Mouse (Mus musculus): ENCODE results near the gene Herc3. TPM values are rescaled to one million over a fixed set of nuclear protein-coding genes. Genes with fewer than 3 reads are reported as not detected.

Gene Herc3
- polyA plus RNA-seq, 1 experiment from 2014 or later: 13.8 TPM

GRCm38 (mm10) chr6:58834470-58834869, 3.2 kb downstream of the Herc3 start:
- Histone ChIP-seq H3K4me1 (ENCODE audit: control insufficient read depth, insufficient read depth, low read length) (no peaks in the 10 kb centered on the region), H3K9me3 (ENCODE audit: control insufficient read depth, low read length) (no peaks in the 10 kb centered on the region), H3K9ac (ENCODE audit: low read depth, low read length) (no peak overlapping the region), H3K4me3 (ENCODE audit: low read depth, low read length) (no peak overlapping the region), H3K4me2 (ENCODE audit: low read depth, low read length) (no peak overlapping the region), H3K27ac (replicated peaks; ENCODE audit: low read depth, low read length) (no peak overlapping the region), H3K36me3 (ENCODE audit: control insufficient read depth, insufficient read depth, low read length) (no peaks in the 10 kb centered on the region), H3K27me3 (replicated peaks; ENCODE audit: control insufficient read depth, insufficient read depth, low read length) (no peaks in the 10 kb centered on the region)
- DNase-seq (ENCODE audit: low spot score): no peak
- WGBS: 70% methylated on average over 7 of the region's 7 CpGs
- no peak for ATAC-seq (ENCODE audit: low read depth)

DNA sequence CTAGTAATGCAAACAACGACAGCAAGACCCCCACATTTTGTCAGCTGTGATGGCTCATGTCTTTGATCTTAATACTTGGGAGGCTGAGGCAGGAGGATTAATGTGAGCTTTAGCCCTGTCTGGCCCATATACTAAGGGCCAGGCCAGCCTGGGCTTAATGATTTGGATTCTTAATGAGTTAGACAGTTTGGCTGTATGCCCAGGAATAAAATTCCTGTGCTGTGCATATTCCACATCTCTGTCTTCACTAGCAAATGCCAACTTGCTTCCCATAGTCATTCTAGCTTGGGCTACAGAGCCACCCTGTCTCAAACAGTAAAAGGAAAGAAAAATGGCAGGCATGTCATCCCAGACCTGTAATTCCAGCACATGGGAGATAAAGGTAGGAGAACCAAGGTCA, 4.3 kb downstream of the Herc3 start:
- Histone ChIP-seq H3K27me3 (replicated peaks; ENCODE audit: control insufficient read depth, insufficient read depth, low read length) (no peaks in the 10 kb centered on the region), H3K36me3 (ENCODE audit: control insufficient read depth, insufficient read depth, low read length) (no peaks in the 10 kb centered on the region), H3K4me2 (ENCODE audit: low read depth, low read length) (no peak overlapping the region), H3K4me1 (ENCODE audit: control insufficient read depth, insufficient read depth, low read length) (no peaks in the 10 kb centered on the region), H3K4me3 (ENCODE audit: low read depth, low read length) (no peak overlapping the region), H3K27ac (replicated peaks; ENCODE audit: low read depth, low read length) (no peak overlapping the region), H3K9ac (ENCODE audit: low read depth, low read length) (no peak overlapping the region), H3K9me3 (ENCODE audit: control insufficient read depth, low read length) (no peaks in the 10 kb centered on the region)
- DNase-seq (ENCODE audit: low spot score) (no peak), ATAC-seq (ENCODE audit: low read depth) (no peak)
- 81% methylated on average over 1 of the region's 1 CpGs for WGBS

GRCm38 (mm10) chr6:58836476-58836875, 5.2 kb downstream of the Herc3 start:
- no peak overlapping the region for H3K4me2 ChIP-seq (ENCODE audit: low read depth, low read length)
- DNase-seq (ENCODE audit: low spot score) (no peak), ATAC-seq (ENCODE audit: low read depth) (no peak)
- H3K36me3 ChIP-seq (ENCODE audit: control insufficient read depth, insufficient read depth, low read length): no peaks in the 10 kb centered on the region
- WGBS: 94% methylated on average over 2 of the region's 2 CpGs
- H3K9ac ChIP-seq (ENCODE audit: low read depth, low read length): no peak overlapping the region
- H3K4me1 ChIP-seq (ENCODE audit: control insufficient read depth, insufficient read depth, low read length): no peaks in the 10 kb centered on the region
- H3K27me3 ChIP-seq (replicated peaks; ENCODE audit: control insufficient read depth, insufficient read depth, low read length): no peaks in the 10 kb centered on the region
- no peak overlapping the region for H3K27ac ChIP-seq (replicated peaks; ENCODE audit: low read depth, low read length)
- H3K9me3 ChIP-seq (ENCODE audit: control insufficient read depth, low read length): no peaks in the 10 kb centered on the region
- no peak overlapping the region for H3K4me3 ChIP-seq (ENCODE audit: low read depth, low read length)

DNA sequence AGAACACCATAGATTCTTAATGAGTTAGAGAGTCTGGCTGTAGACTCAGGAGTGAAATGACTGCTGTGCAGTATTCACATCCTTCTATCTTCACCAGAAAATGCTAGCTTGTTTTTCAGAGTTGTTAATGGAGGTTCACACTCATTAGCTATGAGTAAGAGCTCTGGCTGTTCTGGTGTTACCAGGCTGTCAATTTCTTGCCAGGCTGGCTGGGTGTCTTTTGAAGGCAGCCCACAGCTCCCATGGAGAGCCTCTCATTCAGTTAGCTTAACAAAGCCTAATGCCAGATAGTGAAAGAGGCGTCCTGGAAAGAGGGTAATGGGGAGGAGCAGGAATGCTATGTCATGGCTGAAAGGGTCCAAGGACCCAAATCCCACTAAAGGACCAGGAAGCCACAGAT, 6.7 kb downstream of the Herc3 start:
- Histone ChIP-seq H3K27me3 (replicated peaks; ENCODE audit: control insufficient read depth, insufficient read depth, low read length) (no peaks in the 10 kb centered on the region), H3K27ac (replicated peaks; ENCODE audit: low read depth, low read length) (no peak overlapping the region), H3K9ac (ENCODE audit: low read depth, low read length) (no peak overlapping the region), H3K4me3 (ENCODE audit: low read depth, low read length) (no peak overlapping the region), H3K4me2 (ENCODE audit: low read depth, low read length) (no peak overlapping the region), H3K4me1 (ENCODE audit: control insufficient read depth, insufficient read depth, low read length) (no peaks in the 10 kb centered on the region), H3K9me3 (ENCODE audit: control insufficient read depth, low read length) (no peaks in the 10 kb centered on the region), H3K36me3 (ENCODE audit: control insufficient read depth, insufficient read depth, low read length) (no peaks in the 10 kb centered on the region)
- ATAC-seq (ENCODE audit: low read depth) (no peak), DNase-seq (ENCODE audit: low spot score) (no peak)
- 29% methylated on average over 1 of the region's 1 CpGs for WGBS

GRCm38 (mm10) chr6:58841208-58841607, 9.9 kb downstream of the Herc3 start:
- no peak for ATAC-seq (ENCODE audit: low read depth)
- WGBS: 66% methylated on average over 2 of the region's 2 CpGs
- DNase-seq (ENCODE audit: low spot score): no peak

DNA sequence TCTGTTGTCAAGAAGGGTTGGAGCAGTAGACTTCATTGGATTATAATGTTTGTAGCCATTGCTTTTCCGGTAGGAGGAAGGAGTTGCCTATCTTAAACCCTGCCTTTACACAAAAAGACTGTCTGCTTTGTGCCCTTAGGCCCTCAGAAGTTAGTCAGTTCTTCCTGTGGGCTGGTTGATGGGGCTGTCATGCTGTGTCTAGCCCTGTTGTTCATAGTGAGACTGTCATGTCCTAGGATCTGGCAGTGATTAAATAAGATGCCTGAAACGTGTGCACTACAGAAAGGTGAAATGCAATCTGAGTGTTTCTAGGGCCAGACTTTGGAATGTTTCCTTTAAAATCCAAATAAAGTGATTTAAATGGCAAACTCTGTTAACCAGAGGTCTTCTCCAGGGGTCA, 10.9 kb downstream of the Herc3 start:
- no peak overlapping the region for H3K4me2 ChIP-seq (ENCODE audit: low read depth, low read length)
- no peak for DNase-seq (ENCODE audit: low spot score)
- H3K4me3 ChIP-seq (ENCODE audit: low read depth, low read length): no peak overlapping the region
- ATAC-seq (ENCODE audit: low read depth): no peak
- no peaks in the 10 kb centered on the region for H3K27me3 ChIP-seq (replicated peaks; ENCODE audit: control insufficient read depth, insufficient read depth, low read length)
- no peak overlapping the region for H3K9ac ChIP-seq (ENCODE audit: low read depth, low read length)
- no peaks in the 10 kb centered on the region for H3K36me3 ChIP-seq (ENCODE audit: control insufficient read depth, insufficient read depth, low read length)
- 19% methylated on average over 2 of the region's 2 CpGs for WGBS
- H3K27ac ChIP-seq (replicated peaks; ENCODE audit: low read depth, low read length): no peak overlapping the region
- H3K9me3 ChIP-seq (ENCODE audit: control insufficient read depth, low read length): no peaks in the 10 kb centered on the region
- no peaks in the 10 kb centered on the region for H3K4me1 ChIP-seq (ENCODE audit: control insufficient read depth, insufficient read depth, low read length)

More at GRCm38 (mm10) chr6:58841208-58841607, 9.9 kb downstream of the Herc3 start:
- Histone ChIP-seq H3K9me3 (ENCODE audit: control insufficient read depth, low read length) (no peaks in the 10 kb centered on the region), H3K27ac (replicated peaks; ENCODE audit: low read depth, low read length) (no peak overlapping the region), H3K9ac (ENCODE audit: low read depth, low read length) (no peak overlapping the region), H3K4me3 (ENCODE audit: low read depth, low read length) (no peak overlapping the region), H3K36me3 (ENCODE audit: control insufficient read depth, insufficient read depth, low read length) (no peaks in the 10 kb centered on the region), H3K4me1 (ENCODE audit: control insufficient read depth, insufficient read depth, low read length) (no peaks in the 10 kb centered on the region), H3K4me2 (ENCODE audit: low read depth, low read length) (no peak overlapping the region), H3K27me3 (replicated peaks; ENCODE audit: control insufficient read depth, insufficient read depth, low read length) (no peaks in the 10 kb centered on the region)

GRCm38 (mm10) chr6:58843580-58843979, 12.3 kb downstream of the Herc3 start:
- Histone ChIP-seq H3K27me3 (replicated peaks; ENCODE audit: control insufficient read depth, insufficient read depth, low read length) (no peaks in the 10 kb centered on the region), H3K36me3 (ENCODE audit: control insufficient read depth, insufficient read depth, low read length) (no peaks in the 10 kb centered on the region), H3K4me3 (ENCODE audit: low read depth, low read length) (no peak overlapping the region), H3K27ac (replicated peaks; ENCODE audit: low read depth, low read length) (no peak overlapping the region), H3K9me3 (ENCODE audit: control insufficient read depth, low read length) (no peaks in the 10 kb centered on the region), H3K9ac (ENCODE audit: low read depth, low read length) (no peak overlapping the region), H3K4me2 (ENCODE audit: low read depth, low read length) (no peak overlapping the region), H3K4me1 (ENCODE audit: control insufficient read depth, insufficient read depth, low read length) (no peaks in the 10 kb centered on the region)
- no peak for DNase-seq (ENCODE audit: low spot score)
- ATAC-seq (ENCODE audit: low read depth): peak; percentile 58; the same call in 1 of the 2 replicates
- 85% methylated on average over 9 of the region's 9 CpGs for WGBS

DNA sequence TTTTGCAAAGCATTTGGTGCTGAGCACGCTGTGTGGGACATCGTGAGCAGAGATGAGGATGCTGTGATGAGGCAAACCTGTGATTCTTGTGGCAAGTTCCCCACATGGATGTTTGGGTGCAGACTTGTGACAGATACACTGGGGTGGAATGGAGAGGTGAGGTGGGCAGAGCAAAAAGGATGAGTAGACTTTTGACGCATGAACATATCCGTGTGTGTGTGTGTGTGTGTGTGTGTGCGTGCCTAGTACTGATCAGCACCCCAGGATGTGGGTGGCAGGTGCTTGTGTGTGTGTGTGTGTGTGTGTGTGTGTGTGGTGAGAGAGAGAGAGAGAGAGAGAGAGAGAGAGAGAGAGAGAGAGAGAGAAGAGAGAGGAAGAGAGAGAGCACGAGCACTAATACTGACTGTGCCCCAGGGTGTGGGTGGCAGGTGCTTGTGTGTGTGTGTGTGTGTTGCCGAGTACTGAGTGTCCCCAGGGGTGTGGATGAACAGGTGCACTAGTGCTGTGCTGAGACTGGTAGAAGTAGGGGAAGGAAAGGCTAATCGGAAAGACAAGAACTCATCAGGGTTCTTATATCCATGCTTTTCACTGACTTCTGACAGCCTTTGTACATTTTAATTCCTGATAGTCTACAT, 13.0 kb downstream of the Herc3 start:
- no peak overlapping the region for H3K4me3 ChIP-seq (ENCODE audit: low read depth, low read length)
- no peak overlapping the region for H3K27ac ChIP-seq (replicated peaks; ENCODE audit: low read depth, low read length)
- no peak overlapping the region for H3K4me2 ChIP-seq (ENCODE audit: low read depth, low read length)
- no peaks in the 10 kb centered on the region for H3K36me3 ChIP-seq (ENCODE audit: control insufficient read depth, insufficient read depth, low read length)
- no peaks in the 10 kb centered on the region for H3K9me3 ChIP-seq (ENCODE audit: control insufficient read depth, low read length)
- no peak overlapping the region for H3K9ac ChIP-seq (ENCODE audit: low read depth, low read length)
- WGBS: 78% methylated on average over 8 of the region's 8 CpGs
- H3K4me1 ChIP-seq (ENCODE audit: control insufficient read depth, insufficient read depth, low read length): no peaks in the 10 kb centered on the region
- DNase-seq (ENCODE audit: low spot score) (no peak), ATAC-seq (ENCODE audit: low read depth) (peak; percentile 71; the same call in 1 of the 2 replicates)
- no peaks in the 10 kb centered on the region for H3K27me3 ChIP-seq (replicated peaks; ENCODE audit: control insufficient read depth, insufficient read depth, low read length)

Measured in embryonic facial prominence, embryonic 14.5 days (tissue).